ENCODE assay signal across 19 mouse cellular contexts in genomic region chr9:115551501-115551900, GRCm38 (mm10).
"Had no signal": no experiment of that assay in that cellular context is flagged by ENCODE, and none has a peak within 500 bp of the region (broad histone marks: within the 10 kb centered on the region; RNA-seq: fewer than 3 reads in every experiment).

No protein-coding gene starts in this region.

- H3K4me3 ChIP-seq: limb, embryonic 13.5 days; liver, embryonic 12.5 days; liver, embryonic 15.5 days; lung, embryonic 15.5 days; midbrain, embryonic 12.5 days; midbrain, embryonic 15.5 days; myocyte; neural tube, embryonic 13.5 days had no signal

- H3K9me3 ChIP-seq: limb, embryonic 13.5 days; liver, embryonic 12.5 days; liver, embryonic 15.5 days; lung, embryonic 15.5 days; midbrain, embryonic 12.5 days; midbrain, embryonic 15.5 days; neural tube, embryonic 13.5 days had no signal

- H3K27me3 ChIP-seq: limb, embryonic 13.5 days; liver, embryonic 12.5 days; liver, embryonic 15.5 days; lung, embryonic 15.5 days; midbrain, embryonic 12.5 days; midbrain, embryonic 15.5 days; neural tube, embryonic 13.5 days had no signal

- H3K27ac ChIP-seq: limb, embryonic 13.5 days; liver, embryonic 12.5 days; liver, embryonic 15.5 days; lung, embryonic 15.5 days; midbrain, embryonic 12.5 days; midbrain, embryonic 15.5 days; neural tube, embryonic 13.5 days; stomach, postnatal 0 days had no signal

- ATAC-seq: liver, embryonic 12.5 days; midbrain, embryonic 15.5 days had no signal

- H3K36me3 ChIP-seq: limb, embryonic 13.5 days; liver, embryonic 12.5 days; liver, embryonic 15.5 days; lung, embryonic 15.5 days; midbrain, embryonic 12.5 days; midbrain, embryonic 15.5 days; neural tube, embryonic 13.5 days had no signal

- DNase-seq: kidney, adult 9 months; kidney, postnatal 14 days; kidney, postnatal 4 days; left cerebral cortex, postnatal 4 days; liver; lung, adult 18-20 months; lung, postnatal 10 days; lung, postnatal 36 days; thymus, adult 2 months; thymus, postnatal 25 days had no signal
